Mouse (Mus musculus): ENCODE data around the gene Prss41. TPM values are rescaled to one million over a fixed set of nuclear protein-coding genes. Genes with fewer than 3 reads are reported as not detected.

Prss41 gene
- polyA plus RNA-seq, 1 experiment from 2014 or later: 1.3 TPM

GRCm38 (mm10) chr17:23822094-23822493 is 21.9 kb downstream of the Prss41 start:
- no peak overlapping the region for H3K9ac ChIP-seq
- 72% methylated on average over 6 of the region's 6 CpGs for WGBS
- H3K27me3 ChIP-seq: no peaks in the 10 kb centered on the region
- H3K4me2 ChIP-seq (replicated peaks): no peak overlapping the region
- peaks cover 20% of the 10 kb centered on the region; the same call in 1 of the 2 replicates for H3K9me3 ChIP-seq (replicated peaks)
- H3K36me3 ChIP-seq: peaks cover 99% of the 10 kb centered on the region
- no peak overlapping the region for H3K27ac ChIP-seq
- no peak overlapping the region for H3K4me3 ChIP-seq
- ATAC-seq (ENCODE audit: low FRiP score): no peak
- H3K4me1 ChIP-seq: peaks cover 4% of the 10 kb centered on the region

GRCm38 (mm10) chr17:23820731-23821130 is 23.2 kb downstream of the Prss41 start:
- no peak for ATAC-seq (ENCODE audit: low FRiP score)
- WGBS: 97% methylated on average over 5 of the region's 5 CpGs
- peaks cover 99% of the 10 kb centered on the region for H3K36me3 ChIP-seq
- no peak overlapping the region for H3K4me2 ChIP-seq (replicated peaks)
- H3K27me3 ChIP-seq: no peaks in the 10 kb centered on the region
- no peak overlapping the region for H3K27ac ChIP-seq
- H3K4me1 ChIP-seq: no peaks in the 10 kb centered on the region
- no peak overlapping the region for H3K4me3 ChIP-seq
- H3K9ac ChIP-seq: no peak overlapping the region
- peaks cover 20% of the 10 kb centered on the region for H3K9me3 ChIP-seq (replicated peaks)

- ATAC-seq (ENCODE audit: low FRiP score): no peak
- Histone ChIP-seq H3K36me3 (peaks cover 98% of the 10 kb centered on the region), H3K4me3 (no peak overlapping the region), H3K9me3 (replicated peaks) (peaks cover 28% of the 10 kb centered on the region), H3K27me3 (no peaks in the 10 kb centered on the region), H3K4me2 (replicated peaks) (no peak overlapping the region), H3K4me1 (no peaks in the 10 kb centered on the region), H3K9ac (no peak overlapping the region), H3K27ac (no peak overlapping the region)
- 97% methylated on average over 25 of the region's 25 CpGs for WGBS
Measured at GRCm38 (mm10) chr17:23819235-23819634, 24.7 kb downstream of the Prss41 start.

- peaks cover 98% of the 10 kb centered on the region for H3K36me3 ChIP-seq
- WGBS: 96% methylated on average over 8 of the region's 8 CpGs
- no peaks in the 10 kb centered on the region for H3K4me1 ChIP-seq
- no peak overlapping the region for H3K9ac ChIP-seq
- no peak overlapping the region for H3K27ac ChIP-seq
- H3K27me3 ChIP-seq: no peaks in the 10 kb centered on the region
- no peak for ATAC-seq (ENCODE audit: low FRiP score)
- no peak overlapping the region for H3K4me3 ChIP-seq
- peaks cover 28% of the 10 kb centered on the region for H3K9me3 ChIP-seq (replicated peaks)
- H3K4me2 ChIP-seq (replicated peaks): no peak overlapping the region
Measured at GRCm38 (mm10) chr17:23818579-23818978, 25.4 kb downstream of the Prss41 start.

- Histone ChIP-seq H3K4me3 (no peak overlapping the region), H3K36me3 (peaks cover 93% of the 10 kb centered on the region), H3K27ac (no peak overlapping the region), H3K9ac (no peak overlapping the region), H3K9me3 (replicated peaks) (peaks cover 28% of the 10 kb centered on the region), H3K4me2 (replicated peaks) (no peak overlapping the region), H3K27me3 (no peaks in the 10 kb centered on the region), H3K4me1 (no peaks in the 10 kb centered on the region)
- WGBS: 97% methylated on average over 16 of the region's 16 CpGs
- no peak for ATAC-seq (ENCODE audit: low FRiP score)
Measured at GRCm38 (mm10) chr17:23815641-23816040, 28.3 kb downstream of the Prss41 start.

GRCm38 (mm10) chr17:23807918-23808317 is 36.1 kb downstream of the Prss41 start:
- H3K36me3 ChIP-seq: peaks cover 55% of the 10 kb centered on the region
- H3K27ac ChIP-seq: no peak overlapping the region
- no peak for ATAC-seq (ENCODE audit: low FRiP score)
- H3K4me1 ChIP-seq: peaks cover 28% of the 10 kb centered on the region
- no peak overlapping the region for H3K9ac ChIP-seq
- H3K27me3 ChIP-seq: no peaks in the 10 kb centered on the region
- no peak overlapping the region for H3K4me2 ChIP-seq (replicated peaks)
- WGBS: 94% methylated on average over 3 of the region's 3 CpGs
- H3K4me3 ChIP-seq: no peak overlapping the region
- H3K9me3 ChIP-seq (replicated peaks): no peaks in the 10 kb centered on the region

- Histone ChIP-seq H3K4me2 (replicated peaks) (peak overlapping the region; percentile 28), H3K36me3 (peaks cover 45% of the 10 kb centered on the region), H3K4me3 (0 out of 2 replicates have a peak overlapping the region, but pooled peaks have one; percentile 1)
Measured at GRCm38 (mm10) chr17:23806867-23807266, 37.1 kb downstream of the Prss41 start.

GRCm38 (mm10) chr17:23804426-23805085 is 39.4 kb downstream of the Prss41 start:
- Histone ChIP-seq H3K9ac (peak overlapping the region; percentile 99), H3K4me1 (peaks cover 28% of the 10 kb centered on the region), H3K27ac (no peak overlapping the region), H3K9me3 (replicated peaks) (no peaks in the 10 kb centered on the region), H3K36me3 (peaks cover 23% of the 10 kb centered on the region), H3K4me2 (replicated peaks) (peak overlapping the region; percentile 83), H3K4me3 (peak overlapping the region; percentile 99), H3K27me3 (no peaks in the 10 kb centered on the region)
- 7% methylated on average over 8 of the region's 8 CpGs for WGBS
- ATAC-seq (ENCODE audit: low FRiP score): no peak

More at GRCm38 (mm10) chr17:23806867-23807266, 37.1 kb downstream of the Prss41 start:
- H3K27me3 ChIP-seq: no peaks in the 10 kb centered on the region
- H3K27ac ChIP-seq: no peak overlapping the region
- no peak for ATAC-seq (ENCODE audit: low FRiP score)
- peaks cover 28% of the 10 kb centered on the region for H3K4me1 ChIP-seq
- no peaks in the 10 kb centered on the region for H3K9me3 ChIP-seq (replicated peaks)
- 0 out of 2 replicates have a peak overlapping the region, but pooled peaks have one; percentile 10 for H3K9ac ChIP-seq
- 80% methylated on average over 25 of the region's 25 CpGs for WGBS

GRCm38 (mm10) chr17:23803366-23804041 is 40.5 kb downstream of the Prss41 start:
- WGBS: under 1% methylated on average over 57 of the region's 83 CpGs

GRCm38 (mm10) chr17:23802746-23803365 is 41.1 kb downstream of the Prss41 start:
- Histone ChIP-seq H3K36me3 (peaks cover 6% of the 10 kb centered on the region; the same call in 1 of the 2 replicates), H3K9me3 (replicated peaks) (no peaks in the 10 kb centered on the region), H3K27ac (peak overlapping the region; percentile 98), H3K4me2 (replicated peaks) (peak overlapping the region; percentile 83), H3K4me3 (peak overlapping the region; percentile 99), H3K9ac (peak overlapping the region; percentile 99), H3K27me3 (0 out of 2 replicates have a peak, but pooled peaks cover 3% of the 10 kb centered on the region), H3K4me1 (peaks cover 28% of the 10 kb centered on the region)
- ATAC-seq (ENCODE audit: low FRiP score): peak; percentile 98
- 1% methylated on average over 59 of the region's 60 CpGs for WGBS

More at GRCm38 (mm10) chr17:23803366-23804041, 40.5 kb downstream of the Prss41 start:
- Histone ChIP-seq H3K9ac (peak overlapping the region; percentile 99), H3K27ac (peak overlapping the region; percentile 98), H3K27me3 (no peaks in the 10 kb centered on the region), H3K4me3 (peak overlapping the region; percentile 99), H3K4me1 (peaks cover 28% of the 10 kb centered on the region), H3K9me3 (replicated peaks) (no peaks in the 10 kb centered on the region), H3K36me3 (peaks cover 12% of the 10 kb centered on the region), H3K4me2 (replicated peaks) (peak overlapping the region; percentile 83)
- ATAC-seq (ENCODE audit: low FRiP score): peak; percentile 78

- no peak overlapping the region for H3K4me2 ChIP-seq (replicated peaks)
- H3K4me1 ChIP-seq: peaks cover 23% of the 10 kb centered on the region
- H3K4me3 ChIP-seq: no peak overlapping the region
- no peaks in the 10 kb centered on the region for H3K36me3 ChIP-seq
- no peak for ATAC-seq (ENCODE audit: low FRiP score)
- WGBS: 92% methylated on average over 10 of the region's 10 CpGs
- H3K27me3 ChIP-seq: 0 out of 2 replicates have a peak, but pooled peaks cover 4% of the 10 kb centered on the region
- no peak overlapping the region for H3K9ac ChIP-seq
- no peaks in the 10 kb centered on the region for H3K9me3 ChIP-seq (replicated peaks)
- no peak overlapping the region for H3K27ac ChIP-seq
Measured at GRCm38 (mm10) chr17:23801627-23802026, 42.3 kb downstream of the Prss41 start.

- Histone ChIP-seq H3K27ac (no peak overlapping the region), H3K4me3 (no peak overlapping the region), H3K9ac (no peak overlapping the region), H3K27me3 (0 out of 2 replicates have a peak, but pooled peaks cover 4% of the 10 kb centered on the region), H3K36me3 (no peaks in the 10 kb centered on the region), H3K4me1 (no peaks in the 10 kb centered on the region; the same call in 1 of the 2 replicates), H3K9me3 (replicated peaks) (no peaks in the 10 kb centered on the region), H3K4me2 (replicated peaks) (no peak overlapping the region)
- 68% methylated on average over 7 of the region's 7 CpGs for WGBS
- ATAC-seq (ENCODE audit: low FRiP score): no peak
Measured at GRCm38 (mm10) chr17:23797316-23797715, 46.7 kb downstream of the Prss41 start.

All from hindbrain, embryonic 12.5 days (tissue).